Mouse (Mus musculus) skeletal muscle tissue, adult 2 months (tissue): Measurements from ENCODE around the gene Hspg2.

Source experiments
- DNase-seq: peaks from one replicate; pipeline ENCODE4 v3.0.0-alpha.2; 2012; ENCODE audit warnings: low read depth, low spot score

The Hspg2 gene

DNA sequence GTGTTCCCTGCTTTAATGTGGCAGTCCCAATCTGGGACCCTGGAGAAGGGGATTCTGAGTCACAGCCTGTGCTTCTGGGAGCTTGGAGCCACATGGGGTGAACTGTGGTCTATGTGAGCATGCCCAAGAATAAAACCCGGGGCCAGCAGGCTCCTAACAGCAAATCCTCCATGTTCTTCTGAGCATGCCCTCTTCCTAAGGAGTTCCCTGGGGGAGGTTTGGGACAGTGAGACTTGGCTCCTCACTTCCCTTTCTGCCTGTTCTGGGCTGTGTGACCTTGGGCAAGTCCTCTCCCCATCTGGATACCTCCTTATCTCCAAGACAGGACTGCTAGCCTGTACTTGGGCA, 12.4 kb downstream of the Hspg2 start:
- no peak for DNase-seq

DNA sequence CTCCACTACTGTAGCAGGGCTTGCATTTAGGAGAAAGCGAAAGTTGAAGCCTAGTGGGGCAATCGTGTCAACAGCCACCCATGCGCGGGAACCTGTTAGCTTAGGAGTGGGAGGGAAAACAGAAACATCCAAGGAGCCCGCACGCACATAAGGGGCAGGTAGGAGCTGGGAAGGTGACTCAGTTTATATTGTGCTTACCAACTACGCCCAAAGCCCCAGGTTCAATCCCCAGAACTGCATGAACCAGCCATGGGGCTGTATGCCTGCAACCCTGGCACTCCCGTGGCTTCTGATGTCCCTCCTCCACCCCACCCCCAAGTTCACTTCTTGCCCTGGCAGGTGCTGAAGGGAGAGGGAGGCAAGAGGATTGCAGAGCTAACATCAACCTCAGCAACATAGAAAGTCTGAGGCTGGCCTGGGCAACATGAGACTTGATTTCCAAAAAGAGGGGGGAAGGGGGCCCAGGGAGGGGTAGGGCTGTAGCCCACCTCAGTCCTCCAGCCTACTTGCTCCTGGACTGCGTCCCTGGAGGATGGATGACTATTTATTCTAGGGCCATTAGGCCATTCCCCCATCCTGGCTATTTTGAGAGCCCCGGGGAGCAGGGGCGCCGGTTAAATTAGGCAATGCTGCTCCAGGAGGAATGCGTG, 12.9 kb downstream of the Hspg2 start:
- no peak for DNase-seq

DNA sequence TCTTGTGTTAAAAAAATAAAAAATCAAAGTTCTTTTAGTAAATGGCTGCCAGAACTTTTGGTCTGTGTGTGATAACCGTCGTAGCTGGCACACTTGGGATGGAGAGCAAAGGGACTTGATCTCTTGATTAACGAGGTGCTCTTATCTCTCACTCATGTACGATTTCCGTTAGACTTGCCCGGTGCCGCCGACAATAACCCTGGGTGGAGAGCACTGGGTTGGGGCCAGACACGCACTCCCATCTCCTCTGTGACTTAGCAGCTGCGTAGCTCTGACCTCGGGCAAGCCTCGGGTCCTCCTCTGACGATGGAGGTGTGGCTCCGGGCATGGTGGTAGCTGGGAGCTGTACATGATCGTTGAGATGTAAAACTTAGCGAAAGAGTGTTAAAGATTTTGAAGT, 15.3 kb downstream of the Hspg2 start:
- no peak for DNase-seq

DNA sequence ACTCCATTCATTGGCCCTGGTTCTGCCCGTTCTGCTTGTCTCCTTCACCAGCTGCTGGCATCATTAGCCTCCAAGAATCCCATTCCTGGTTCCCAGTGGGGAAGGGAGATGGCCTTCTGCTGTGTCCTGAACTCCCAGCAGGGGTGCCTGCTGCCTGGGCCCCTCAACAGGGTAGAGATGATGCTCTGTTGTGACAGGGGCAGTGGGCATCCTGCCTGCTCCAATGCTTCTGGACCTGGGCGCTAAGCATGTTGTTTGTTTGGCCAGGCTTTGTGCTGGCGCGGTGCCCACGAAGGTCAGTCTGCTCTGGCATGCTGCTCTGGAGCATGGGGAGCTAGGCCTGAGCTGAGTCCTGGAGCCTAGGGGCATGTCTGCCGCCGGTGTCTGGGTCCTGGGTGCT, 16.0 kb downstream of the Hspg2 start:
- DNase-seq, result no peak

DNA sequence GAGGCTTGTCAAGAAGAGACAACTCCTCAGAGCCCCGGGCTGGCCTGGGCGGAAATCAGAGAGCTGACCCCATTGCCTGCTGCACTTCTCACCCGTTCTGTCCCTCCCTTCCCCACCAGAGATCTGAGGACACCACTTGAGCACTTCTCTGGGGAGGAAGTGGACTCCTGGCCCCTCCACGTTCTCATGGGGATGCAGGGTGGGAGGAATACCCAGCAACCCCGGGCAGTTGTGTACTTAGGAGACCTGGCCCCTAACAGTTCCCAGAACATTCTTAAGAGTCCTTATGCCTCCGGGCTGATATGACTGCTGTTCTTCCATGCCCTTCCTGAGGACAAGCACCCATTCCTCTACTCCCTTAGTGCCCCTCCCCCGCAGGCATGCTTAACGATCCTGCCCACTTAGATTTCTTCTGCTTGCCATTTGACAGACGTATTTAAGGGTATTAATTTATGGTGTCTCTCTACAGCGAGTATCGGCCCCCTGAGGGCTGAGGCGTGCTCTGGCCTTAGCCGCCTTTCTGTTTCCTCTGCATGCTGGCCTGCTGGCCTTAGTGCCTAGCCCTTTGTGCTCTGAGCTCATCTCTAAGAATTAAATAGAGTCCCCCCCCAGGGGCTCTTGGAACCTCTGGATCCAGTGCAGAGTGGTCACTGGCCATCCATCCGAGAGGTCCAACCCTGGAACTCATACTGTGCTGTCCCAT, 16.8 kb downstream of the Hspg2 start:
- DNase-seq, result no peak

- DNase-seq, result peak; percentile 77
These were observed 17.8 kb downstream of the Hspg2 start for GRCm38 (mm10) chr4:137486081-137487014.

DNA sequence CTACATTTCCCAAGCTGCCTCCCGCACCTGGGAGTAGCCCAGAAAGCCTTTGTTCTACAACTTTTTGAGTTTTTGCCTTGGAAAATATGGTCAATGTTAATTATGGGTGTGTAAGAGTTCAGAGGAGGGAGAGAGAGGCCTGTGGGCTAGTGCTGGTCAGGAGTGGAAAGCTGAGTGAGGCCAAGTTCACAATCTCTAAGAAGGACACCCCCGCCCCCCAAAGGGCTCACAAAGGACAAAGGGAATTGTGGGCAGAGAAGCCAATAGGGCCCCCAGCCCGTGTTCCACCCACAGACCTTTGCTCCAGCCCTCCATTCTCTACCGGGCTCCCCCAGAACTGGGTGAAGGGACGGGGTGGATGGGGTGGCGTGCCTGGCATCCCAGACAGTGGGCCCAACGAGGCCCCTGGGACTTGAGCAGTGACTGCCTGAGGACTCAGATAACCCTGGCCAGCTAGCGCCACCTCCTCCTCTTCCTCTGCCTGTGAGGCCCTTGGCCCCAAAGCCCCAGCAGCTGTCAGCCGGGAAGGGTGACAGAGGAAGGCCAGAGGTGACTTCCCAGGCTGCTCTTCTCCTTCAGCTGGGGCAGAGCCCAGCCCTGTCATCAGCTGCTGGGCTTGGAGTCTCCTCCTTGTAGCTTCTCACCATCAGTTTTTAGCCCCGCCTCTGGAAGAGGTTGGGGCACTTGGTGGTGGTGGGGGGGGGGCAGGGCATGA, 18.9 kb downstream of the Hspg2 start:
- peak; percentile 95 for DNase-seq

DNA sequence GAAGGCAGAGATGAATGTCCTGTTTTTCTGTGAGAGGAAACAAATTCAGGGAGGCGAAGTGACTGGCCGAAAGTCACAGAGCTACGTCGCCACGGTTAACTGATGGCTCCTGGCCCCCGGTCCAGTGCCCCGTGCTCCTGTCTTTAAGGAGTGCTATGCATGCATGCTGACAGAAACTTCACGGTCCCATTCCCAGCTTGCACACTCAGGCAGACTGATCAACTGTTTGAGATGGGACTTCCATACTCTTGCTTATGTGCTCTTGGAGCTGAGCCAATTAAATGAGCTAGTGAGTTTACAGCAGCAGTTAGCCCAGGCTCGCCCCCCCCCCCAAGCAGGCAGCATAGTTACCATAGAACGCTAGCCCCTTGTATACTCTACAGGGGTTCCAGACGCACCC, 19.5 kb downstream of the Hspg2 start:
- DNase-seq, result no peak

DNA sequence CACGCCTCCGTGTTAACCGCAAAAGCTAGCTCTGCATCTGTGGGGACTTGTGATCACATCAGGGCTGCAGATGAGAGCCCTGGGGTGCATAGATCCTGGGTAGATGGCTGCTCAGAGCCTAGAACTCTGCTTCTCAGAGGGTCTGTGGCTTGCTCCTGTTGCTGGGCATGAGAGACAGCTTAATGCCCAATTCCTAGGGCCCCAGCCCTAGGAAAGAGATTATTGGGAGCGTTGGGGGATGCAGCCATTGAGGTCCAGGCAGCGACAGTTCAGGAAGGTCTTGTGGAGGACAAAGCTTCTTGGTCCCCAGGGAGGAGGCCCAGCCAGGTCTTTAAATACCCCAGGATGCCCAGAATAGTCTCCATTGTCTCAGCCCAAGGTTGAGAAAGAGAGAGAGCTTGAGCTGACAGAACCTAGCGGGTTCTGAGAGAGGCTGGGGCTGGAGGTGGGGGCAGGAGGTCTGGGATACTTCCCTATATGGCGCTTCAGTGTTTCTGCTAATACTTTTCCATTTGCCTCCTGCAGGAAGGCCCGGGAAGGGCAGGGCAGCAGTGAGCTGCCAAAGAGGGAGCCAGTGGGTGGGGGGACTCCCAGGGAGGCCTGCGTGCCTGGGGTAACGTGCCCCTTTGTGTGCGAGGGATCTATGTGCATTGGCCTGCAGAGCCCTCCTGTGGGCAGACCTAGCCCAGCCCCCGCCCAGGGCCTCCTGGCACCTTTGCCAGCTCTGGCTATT, 20.2 kb downstream of the Hspg2 start:
- peak; percentile 81 for DNase-seq

GRCm38 (mm10) chr4:137489996-137490395, 21.4 kb downstream of the Hspg2 start:
- DNase-seq, result peak; percentile 74

- DNase-seq, result no peak
These were observed 24.0 kb downstream of the Hspg2 start for GRCm38 (mm10) chr4:137492563-137492962.

- no peak for DNase-seq
These were observed 24.6 kb downstream of the Hspg2 start for GRCm38 (mm10) chr4:137493187-137493586.

- no peak for DNase-seq
These were observed 26.4 kb downstream of the Hspg2 start for GRCm38 (mm10) chr4:137494751-137495500.

- DNase-seq, result no peak
These were observed 27.0 kb downstream of the Hspg2 start for GRCm38 (mm10) chr4:137495501-137496100.

- peak; percentile 63 for DNase-seq
These were observed 28.8 kb downstream of the Hspg2 start for GRCm38 (mm10) chr4:137497367-137497766.

DNA sequence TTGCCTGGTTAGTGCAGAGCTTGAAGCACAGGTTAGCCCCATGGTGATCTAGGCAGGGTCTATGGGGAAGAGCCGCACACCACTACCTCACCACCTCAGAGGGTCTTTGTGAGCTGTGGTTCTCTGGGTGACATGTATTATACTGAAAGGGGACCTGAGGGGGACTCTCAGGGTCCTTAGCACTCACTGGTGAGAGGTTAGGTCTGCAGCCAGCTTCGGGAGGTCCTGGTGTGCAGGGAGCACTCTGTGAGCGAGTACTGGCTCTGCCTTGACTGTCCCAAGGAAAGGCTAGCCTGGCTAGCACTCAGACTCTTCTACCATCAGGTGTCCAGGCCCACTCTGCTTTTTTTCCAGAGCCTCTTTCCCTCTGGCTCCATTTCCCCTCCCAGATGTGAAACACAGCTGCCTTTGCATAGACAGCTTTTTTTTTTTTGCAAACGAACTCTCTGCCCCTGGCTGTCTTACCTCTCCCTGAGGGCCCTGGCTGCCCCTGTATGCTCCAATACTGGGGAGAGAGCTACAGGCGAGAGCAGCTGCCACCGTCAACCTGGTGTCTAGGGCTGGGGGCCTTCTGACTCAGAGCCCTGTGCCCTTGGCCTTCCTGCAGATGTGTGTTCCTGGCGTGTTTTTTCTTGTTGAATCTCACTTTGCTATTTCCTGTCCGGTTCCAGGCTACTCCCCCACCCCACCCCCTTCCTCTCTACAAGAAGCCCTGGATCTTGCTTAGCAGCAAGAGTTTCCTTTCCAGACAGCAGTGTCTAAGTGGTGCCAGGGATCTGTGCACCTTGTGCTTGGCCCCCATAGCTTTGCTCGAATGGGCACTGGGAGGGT, 29.5 kb downstream of the Hspg2 start:
- DNase-seq, result peak; percentile 71

GRCm38 (mm10) chr4:137498882-137499583, 30.5 kb downstream of the Hspg2 start:
- DNase-seq, result no peak

GRCm38 (mm10) chr4:137500149-137500548, 31.6 kb downstream of the Hspg2 start:
- no peak for DNase-seq
